Mouse (Mus musculus) heart, embryonic 14.5 days (tissue): ENCODE measurements around the gene Cxcr1. TPM values are rescaled to one million over a fixed set of nuclear protein-coding genes. Genes with fewer than 3 reads are reported as not detected.

Experiments used
- ATAC-seq: fragments of 200-750 bp; cut with Nextera tagmentation; 2 replicates; pipeline ENCODE4 v1.8.0; 2017; ENCODE audit warnings: low read depth, moderate TSS enrichment; ENCODE audit not compliant: insufficient number of reproducible peaks, insufficient read depth, low FRiP score
- H3K27ac ChIP-seq, 2 experiments: fragments of 200-500 bp in 1 of 2; fragments of 300-500 bp in 1 of 2; sonication (generic) in 1 of 2; replicated peaks in 1 of 2; 2 replicates each; pipeline ENCODE4 v1.5.1; 2012 to 2014; ENCODE audit warnings: low read depth in 2 of 2, low read length in 2 of 2, control low read depth in 1 of 2, mild to moderate bottlenecking in 1 of 2, mixed read lengths in 1 of 2; ENCODE audit not compliant: control insufficient read depth in 1 of 2, insufficient read depth in 1 of 2
- H3K27me3 ChIP-seq: fragments of 300-500 bp; sonication (generic); 2 replicates; pipeline ENCODE4 v1.6.1; 2014; ENCODE audit warnings: mild to moderate bottlenecking, low read length, control low read depth; ENCODE audit not compliant: control insufficient read depth, insufficient read depth
- H3K36me3 ChIP-seq: fragments of 300-500 bp; sonication (generic); 2 replicates; pipeline ENCODE4 v1.6.1; 2014; ENCODE audit warnings: mild to moderate bottlenecking, control low read depth, low read length, mixed read lengths; ENCODE audit not compliant: control insufficient read depth, insufficient read depth
- H3K4me1 ChIP-seq, 2 experiments: fragments of 200-500 bp in 1 of 2; fragments of 300-500 bp in 1 of 2; sonication (generic) in 1 of 2; 2 replicates each; pipeline ENCODE4 v1.6.1; 2012 to 2014; ENCODE audit warnings: low read length in 2 of 2, control low read depth in 1 of 2, mixed read lengths in 1 of 2; ENCODE audit not compliant: control insufficient read depth in 2 of 2, insufficient read depth in 2 of 2
- H3K4me2 ChIP-seq: fragments of 300-500 bp; sonication (generic); 2 replicates; pipeline ENCODE4 v1.6.1; 2014; ENCODE audit warnings: mild to moderate bottlenecking, low read length
- H3K4me3 ChIP-seq, 2 experiments: fragments of 200-500 bp in 1 of 2; fragments of 300-500 bp in 1 of 2; sonication (generic) in 1 of 2; 2 replicates each; pipeline ENCODE4 v1.5.1; 2012 to 2014; ENCODE audit warnings: low read length in 2 of 2, mild to moderate bottlenecking in 2 of 2, control low read depth in 1 of 2, low read depth in 1 of 2, moderate library complexity in 1 of 2; ENCODE audit not compliant: control insufficient read depth in 1 of 2, insufficient read depth in 1 of 2
- H3K9ac ChIP-seq: fragments of 300-500 bp; sonication (generic); 2 replicates; pipeline ENCODE4 v1.6.1; 2014; ENCODE audit warnings: mild to moderate bottlenecking, low read length
- H3K9me3 ChIP-seq: fragments of 300-500 bp; sonication (generic); 2 replicates; pipeline ENCODE4 v1.6.1; 2016; ENCODE audit warnings: low read length, control low read depth; ENCODE audit not compliant: control insufficient read depth
- WGBS: fragments of 180-500 bp; shearing (Covaris S2); extraction: QIAGEN DNeasy Blood & Tissue Kit; methylation state at CpG from one replicate; pipeline ENCODE4 v1.1.7; 2014; 5-methylcytosine and 5-hydroxymethylcytosine counted together
- microRNA counts: library from miRNA; unstranded; fragments of <30 nt; microRNA quantifications from one replicate; lab custom pipeline; 2016
- microRNA-seq: library from miRNA; unstranded; fragments of <30 nt; microRNA quantifications from one replicate; pipeline ENCODE4, GENCODE M21; 2016
- polyA plus RNA-seq: library from polyadenylated mRNA; unstranded; fragments of >200 nt; fragmentation: Nextera tagmentation; extraction: Ambion mirVana; gene quantifications from 2 replicates; pipeline ENCODE4 v1.2.1, GENCODE M21; 2014

The Cxcr1 gene
- polyA plus RNA-seq, 1 experiment from 2014 or later: not detected

- Histone ChIP-seq H3K27me3 (no peaks in the 10 kb centered on the region), H3K27ac (no peak overlapping the region), H3K4me1 (peaks cover 13 to 20% of the 10 kb centered on the region in 2 experiments), H3K4me2 (no peak overlapping the region), H3K9me3 (no peaks in the 10 kb centered on the region), H3K36me3 (no peaks in the 10 kb centered on the region), H3K9ac (no peak overlapping the region), H3K4me3 (no peak overlapping the region)
- 83% methylated on average over 6 of the region's 6 CpGs for WGBS
- no peak for ATAC-seq
Measured at GRCm38 (mm10) chr1:74155435-74156012, 38.9 kb downstream of the Cxcr1 start.

- Histone ChIP-seq H3K9me3 (no peaks in the 10 kb centered on the region), H3K4me2 (no peak within 1 kb of the TSS), H3K36me3 (no peaks in the 10 kb centered on the region), H3K9ac (no peak within 1 kb of the TSS), H3K27ac (no peak within 1 kb of the TSS), H3K4me1 (peaks cover 13 to 20% of the 10 kb centered on the region in 2 experiments), H3K27me3 (no peaks in the 10 kb centered on the region), H3K4me3 (no peak within 1 kb of the TSS)
- WGBS: 69% methylated on average over 8 of the region's 8 CpGs
- no peak for ATAC-seq
Measured at GRCm38 (mm10) chr1:74153461-74154184, 40.8 kb downstream of the Cxcr1 start, which contains the start of gene Cxcr2. Cxcr2 (plus strand) TSS chr1:74153989.

- Histone ChIP-seq H3K4me2 (no peak overlapping the region), H3K9ac (no peak overlapping the region), H3K4me3 (no peak overlapping the region), H3K27ac (no peak overlapping the region), H3K27me3 (no peaks in the 10 kb centered on the region), H3K9me3 (no peaks in the 10 kb centered on the region), H3K4me1 (peaks cover 19 to 22% of the 10 kb centered on the region in 2 experiments), H3K36me3 (no peaks in the 10 kb centered on the region)
- no peak for ATAC-seq
- 44% methylated on average over 3 of the region's 3 CpGs for WGBS
Measured at GRCm38 (mm10) chr1:74151091-74151490, 43.3 kb downstream of the Cxcr1 start.

GRCm38 (mm10) chr1:74150101-74150500 lies 44.3 kb downstream of the Cxcr1 start:
- Histone ChIP-seq H3K4me1 (peaks cover 16 to 18% of the 10 kb centered on the region in 2 experiments), H3K4me3 (no peak overlapping the region), H3K9ac (no peak overlapping the region), H3K27ac (no peak overlapping the region), H3K9me3 (no peaks in the 10 kb centered on the region), H3K27me3 (no peaks in the 10 kb centered on the region), H3K4me2 (no peak overlapping the region), H3K36me3 (no peaks in the 10 kb centered on the region)
- ATAC-seq: no peak
- 72% methylated on average over 3 of the region's 3 CpGs for WGBS

- ATAC-seq: no peak
- H3K4me3 ChIP-seq: no peak overlapping the region
- H3K4me1 ChIP-seq: peaks cover 16 to 18% of the 10 kb centered on the region in 2 experiments
- WGBS: 80% methylated on average over 6 of the region's 6 CpGs
- H3K4me2 ChIP-seq: no peak overlapping the region
- H3K9ac ChIP-seq: no peak overlapping the region
- no peaks in the 10 kb centered on the region for H3K27me3 ChIP-seq
- no peaks in the 10 kb centered on the region for H3K36me3 ChIP-seq
- H3K27ac ChIP-seq: no peak overlapping the region
- no peaks in the 10 kb centered on the region for H3K9me3 ChIP-seq
Measured at GRCm38 (mm10) chr1:74149106-74149885, 45.1 kb downstream of the Cxcr1 start.

MicroRNAs within 50 kb of the gene (microRNA counts, 519-probe panel; counts per million panel counts)
- microRNA mmu-miR-1928 (lab: Ali Mortazavi, UCI): 322 counts per million, percentile 70 among the panel's probes with 10 or more counts

Small RNA genes lying within 50 kb of the gene (microRNA-seq; reads per million reads assigned to microRNA genes)
- gene Mir1928: not detected

Other genes starting within 250 kb of the Cxcr1 start
- gene Tns1, start 70.2 kb downstream of the Cxcr1 start, polyA plus RNA-seq: 125 and 142 TPM in 2 replicates
- gene Rufy4, start 69.1 kb downstream of the Cxcr1 start, polyA plus RNA-seq: 0.22 and 0.39 TPM in 2 replicates
- 0.08 TPM in 1 of 2 replicates, not detected in the other for gene Cxcr2, start 40.6 kb downstream of the Cxcr1 start, polyA plus RNA-seq
- 351 and 359 TPM in 2 replicates for gene Arpc2, start 41.5 kb upstream of the Cxcr1 start, polyA plus RNA-seq
- gene Gpbar1, start 83.9 kb upstream of the Cxcr1 start, polyA plus RNA-seq: 0.57 and 0.69 TPM in 2 replicates
- gene Aamp, start 90.1 kb upstream of the Cxcr1 start, polyA plus RNA-seq: 180 and 187 TPM in 2 replicates
- gene Pnkd, start 90.3 kb upstream of the Cxcr1 start, polyA plus RNA-seq: 320 and 338 TPM in 2 replicates
- 39.1 and 40.5 TPM in 2 replicates for gene Tmbim1, start 111.0 kb upstream of the Cxcr1 start, polyA plus RNA-seq
- gene Catip, start 167.5 kb upstream of the Cxcr1 start, polyA plus RNA-seq: 0.34 and 0.55 TPM in 2 replicates
- gene Slc11a1, start 180.6 kb upstream of the Cxcr1 start, polyA plus RNA-seq: 4.4 and 4.9 TPM in 2 replicates
- gene Ctdsp1, start 196.9 kb upstream of the Cxcr1 start, polyA plus RNA-seq: 67.3 and 67.8 TPM in 2 replicates
- 0.27 and 0.38 TPM in 2 replicates for gene Vil1, start 214.7 kb upstream of the Cxcr1 start, polyA plus RNA-seq